Mouse (Mus musculus): ENCODE results near the gene Qrfp. TPM values are rescaled to one million over a fixed set of nuclear protein-coding genes. Genes with fewer than 3 reads are reported as not detected.

The Qrfp gene
- polyA plus RNA-seq, 1 experiment = 0.03 TPM

- TF ChIP-seq CTCF (IDR thresholded peaks at IDR 0.05; ENCODE audit: borderline replicate concordance, extremely low read depth, insufficient read depth, insufficient read length) (no peak), POLR2A (IDR thresholded peaks at IDR 0.05; ENCODE audit: borderline replicate concordance, extremely low read depth, insufficient read depth, insufficient read length, poor library complexity, severe bottlenecking) (no peak)
- DNase-seq (ENCODE audit: low read depth) = no peak
These were observed 41.3 kb downstream of the Qrfp start for GRCm38 (mm10) chr2:31769115-31769514.

- TF ChIP-seq POLR2A (IDR thresholded peaks at IDR 0.05; ENCODE audit: borderline replicate concordance, extremely low read depth, insufficient read depth, insufficient read length, poor library complexity, severe bottlenecking) (no peak), CTCF (IDR thresholded peaks at IDR 0.05; ENCODE audit: borderline replicate concordance, extremely low read depth, insufficient read depth, insufficient read length) (no peak)
- DNase-seq (ENCODE audit: low read depth) = no peak
These were observed 42.6 kb downstream of the Qrfp start for GRCm38 (mm10) chr2:31767815-31768214.

GRCm38 (mm10) chr2:31767104-31767503 is 43.3 kb downstream of the Qrfp start:
- no peak for DNase-seq (ENCODE audit: low read depth)
- TF ChIP-seq CTCF (IDR thresholded peaks at IDR 0.05; ENCODE audit: borderline replicate concordance, extremely low read depth, insufficient read depth, insufficient read length) (no peak), POLR2A (IDR thresholded peaks at IDR 0.05; ENCODE audit: borderline replicate concordance, extremely low read depth, insufficient read depth, insufficient read length, poor library complexity, severe bottlenecking) (no peak)

- no peak for DNase-seq (ENCODE audit: low read depth)
- TF ChIP-seq CTCF (IDR thresholded peaks at IDR 0.05; ENCODE audit: borderline replicate concordance, extremely low read depth, insufficient read depth, insufficient read length) (no peak), POLR2A (IDR thresholded peaks at IDR 0.05; ENCODE audit: borderline replicate concordance, extremely low read depth, insufficient read depth, insufficient read length, poor library complexity, severe bottlenecking) (no peak)
These were observed 47.1 kb downstream of the Qrfp start for GRCm38 (mm10) chr2:31763271-31763670.

- TF ChIP-seq CTCF (IDR thresholded peaks at IDR 0.05; ENCODE audit: borderline replicate concordance, extremely low read depth, insufficient read depth, insufficient read length) = no peak
- TF ChIP-seq POLR2A (IDR thresholded peaks at IDR 0.05; ENCODE audit: borderline replicate concordance, extremely low read depth, insufficient read depth, insufficient read length, poor library complexity, severe bottlenecking) = no peak
- no peak for DNase-seq (ENCODE audit: low read depth)
These were observed 47.5 kb downstream of the Qrfp start for GRCm38 (mm10) chr2:31762853-31763252.

- DNase-seq (ENCODE audit: low read depth) = no peak
These were observed 48.2 kb downstream of the Qrfp start for GRCm38 (mm10) chr2:31762155-31762554.

DNA sequence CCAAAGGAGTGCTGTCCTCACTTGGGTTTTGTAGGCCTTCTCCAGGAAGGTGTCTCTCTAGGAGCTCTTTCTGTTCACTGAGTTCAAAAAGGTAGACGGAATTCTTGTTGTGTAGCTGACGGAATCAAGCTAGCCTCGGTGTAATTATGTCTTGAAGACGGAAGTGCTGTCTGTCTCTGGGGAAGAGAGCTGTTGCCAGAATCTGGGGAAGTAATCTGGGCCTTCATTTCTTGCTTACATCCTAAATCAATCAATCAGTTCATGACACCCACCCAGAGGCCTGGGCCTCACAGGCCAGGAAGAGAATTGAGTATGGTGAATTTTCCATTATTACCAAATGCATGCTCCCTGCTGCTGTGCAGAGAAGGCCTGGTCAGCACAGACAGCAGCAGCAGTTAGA is 48.8 kb downstream of the Qrfp start:
- DNase-seq (ENCODE audit: low read depth) = no peak
- TF ChIP-seq POLR2A (IDR thresholded peaks at IDR 0.05; ENCODE audit: borderline replicate concordance, extremely low read depth, insufficient read depth, insufficient read length, poor library complexity, severe bottlenecking) (no peak), CTCF (IDR thresholded peaks at IDR 0.05; ENCODE audit: borderline replicate concordance, extremely low read depth, insufficient read depth, insufficient read length) (no peak)

More at GRCm38 (mm10) chr2:31762155-31762554, 48.2 kb downstream of the Qrfp start:
- TF ChIP-seq CTCF (IDR thresholded peaks at IDR 0.05; ENCODE audit: borderline replicate concordance, extremely low read depth, insufficient read depth, insufficient read length) (no peak), POLR2A (IDR thresholded peaks at IDR 0.05; ENCODE audit: borderline replicate concordance, extremely low read depth, insufficient read depth, insufficient read length, poor library complexity, severe bottlenecking) (no peak)

GRCm38 (mm10) chr2:31761115-31761531 is 49.3 kb downstream of the Qrfp start:
- TF ChIP-seq POLR2A (IDR thresholded peaks at IDR 0.05; ENCODE audit: borderline replicate concordance, extremely low read depth, insufficient read depth, insufficient read length, poor library complexity, severe bottlenecking) = no peak
- TF ChIP-seq CTCF (IDR thresholded peaks at IDR 0.05; ENCODE audit: borderline replicate concordance, extremely low read depth, insufficient read depth, insufficient read length) = no peak

GRCm38 (mm10) chr2:31760486-31760885 is 49.9 kb downstream of the Qrfp start:
- TF ChIP-seq CTCF (IDR thresholded peaks at IDR 0.05; ENCODE audit: borderline replicate concordance, extremely low read depth, insufficient read depth, insufficient read length) (no peak), POLR2A (IDR thresholded peaks at IDR 0.05; ENCODE audit: borderline replicate concordance, extremely low read depth, insufficient read depth, insufficient read length, poor library complexity, severe bottlenecking) (no peak)
- no peak for DNase-seq (ENCODE audit: low read depth)

More at GRCm38 (mm10) chr2:31761115-31761531, 49.3 kb downstream of the Qrfp start:
- DNase-seq (ENCODE audit: low read depth) = no peak

GRCm38 (mm10) chr2:31759751-31760460 is 50.5 kb downstream of the Qrfp start:
- peak; percentile 87 for DNase-seq (ENCODE audit: low read depth)
- TF ChIP-seq POLR2A (IDR thresholded peaks at IDR 0.05; ENCODE audit: borderline replicate concordance, extremely low read depth, insufficient read depth, insufficient read length, poor library complexity, severe bottlenecking) (peak; percentile 65), CTCF (IDR thresholded peaks at IDR 0.05; ENCODE audit: borderline replicate concordance, extremely low read depth, insufficient read depth, insufficient read length) (no peak)

DNA sequence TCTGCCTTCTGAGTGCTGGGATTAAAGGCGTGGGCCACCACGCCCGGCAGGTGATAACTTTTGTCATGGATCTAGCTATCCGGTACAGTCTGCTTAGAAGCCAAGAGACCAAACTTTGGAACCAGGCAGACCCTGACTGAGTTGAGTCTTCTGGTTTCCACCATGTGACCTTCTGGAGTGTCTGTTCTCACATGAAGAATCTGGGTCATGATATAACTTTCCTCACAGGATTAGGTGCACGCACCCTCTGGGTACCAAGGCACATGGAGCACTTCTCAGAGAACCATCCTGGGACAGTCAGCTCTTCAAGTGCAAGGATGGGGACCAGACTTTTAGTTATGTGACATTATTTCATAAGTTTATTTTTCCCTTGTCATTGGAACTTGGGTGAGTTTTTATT is 51.4 kb downstream of the Qrfp start:
- no peak for DNase-seq (ENCODE audit: low read depth)
- TF ChIP-seq POLR2A (IDR thresholded peaks at IDR 0.05; ENCODE audit: borderline replicate concordance, extremely low read depth, insufficient read depth, insufficient read length, poor library complexity, severe bottlenecking) = no peak

DNA sequence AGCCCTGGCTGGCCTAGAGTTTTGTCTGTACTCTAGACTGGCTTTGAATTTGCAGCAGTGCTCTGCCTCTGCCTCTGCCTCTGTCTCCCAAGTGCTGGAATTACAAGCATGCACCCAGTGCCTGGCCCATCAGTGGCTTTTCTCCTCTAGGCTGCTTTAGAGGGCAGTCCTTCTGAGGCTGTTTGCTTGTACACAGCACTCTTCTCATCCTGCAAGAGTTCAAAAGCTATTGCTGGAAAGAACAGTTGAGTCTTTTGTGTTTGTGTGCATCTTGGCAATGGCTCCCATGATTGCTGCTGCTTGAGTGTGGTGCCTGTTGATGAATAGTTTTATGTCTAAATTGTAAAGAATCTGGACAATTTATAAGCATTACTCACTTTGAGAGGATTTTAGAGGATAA is 52.9 kb downstream of the Qrfp start:
- TF ChIP-seq POLR2A (IDR thresholded peaks at IDR 0.05; ENCODE audit: borderline replicate concordance, extremely low read depth, insufficient read depth, insufficient read length, poor library complexity, severe bottlenecking) = no peak
- DNase-seq (ENCODE audit: low read depth) = no peak

Other genes with a start within 250 kb of the Qrfp start
- gene Fubp3, start 237.9 kb downstream of the Qrfp start, polyA plus RNA-seq (2012; rRNA removed) = 44.7 and 47.0 TPM in 2 replicates
- 6.3 and 7.9 TPM in 2 replicates for gene Prdm12, start 170.5 kb downstream of the Qrfp start, polyA plus RNA-seq (2012; rRNA removed)
- 36.6 and 39.7 TPM in 2 replicates for gene Exosc2, start 139.9 kb downstream of the Qrfp start, polyA plus RNA-seq (2012; rRNA removed)
- 61.4 and 68.6 TPM in 2 replicates for gene Abl1, start 122.2 kb downstream of the Qrfp start, polyA plus RNA-seq (2012; rRNA removed)
- 7.2 and 10.0 TPM in 2 replicates for gene Fibcd1, start 35.4 kb upstream of the Qrfp start, polyA plus RNA-seq (2012; rRNA removed)
- 5.8 and 12.0 TPM in 2 replicates for gene Lamc3, start 76.7 kb upstream of the Qrfp start, polyA plus RNA-seq (2012; rRNA removed)
- gene Aif1l, start 139.6 kb upstream of the Qrfp start, polyA plus RNA-seq (2012; rRNA removed) = 31.2 and 40.1 TPM in 2 replicates
- 34.8 and 42.1 TPM in 2 replicates for gene Nup214, start 163.9 kb upstream of the Qrfp start, polyA plus RNA-seq (2012; rRNA removed)